Mouse (Mus musculus): ENCODE measurements around the gene Zranb3. TPM values are rescaled to one million over a fixed set of nuclear protein-coding genes. Genes with fewer than 3 reads are reported as not detected.
"Not testable (repeated sequence)": the region's sequence is repeated elsewhere in the genome, so short reads cannot be mapped to it uniquely, and the experiment has no call there.

Gene Zranb3
- polyA plus RNA-seq, 1 experiment from 2014 or later: 13.5 TPM

- 67% methylated on average over 4 of the region's 4 CpGs for WGBS
Observed at GRCm38 (mm10) chr1:127954800-127955199, 148.0 kb downstream of the Zranb3 start.

GRCm38 (mm10) chr1:127954198-127954597, 148.6 kb downstream of the Zranb3 start:
- not testable (repeated sequence) for H3K27me3 ChIP-seq; H3K36me3 ChIP-seq; H3K27ac ChIP-seq; ATAC-seq (ENCODE audit: insufficient number of reproducible peaks, insufficient read depth, low FRiP score, low TSS enrichment); H3K4me2 ChIP-seq (replicated peaks); H3K9ac ChIP-seq; H3K9me3 ChIP-seq; H3K4me3 ChIP-seq; H3K4me1 ChIP-seq
- 80% methylated on average over 4 of the region's 4 CpGs for WGBS

More at GRCm38 (mm10) chr1:127954800-127955199, 148.0 kb downstream of the Zranb3 start:
- ATAC-seq (ENCODE audit: insufficient number of reproducible peaks, insufficient read depth, low FRiP score, low TSS enrichment): no peak
- Histone ChIP-seq H3K27me3 (no peaks in the 10 kb centered on the region), H3K27ac (no peak overlapping the region), H3K4me2 (replicated peaks) (no peak overlapping the region), H3K4me1 (0 out of 2 replicates have a peak, but pooled peaks cover 2% of the 10 kb centered on the region), H3K9me3 (no peaks in the 10 kb centered on the region), H3K4me3 (no peak overlapping the region), H3K9ac (no peak overlapping the region), H3K36me3 (peaks cover 10% of the 10 kb centered on the region; the same call in 1 of the 2 replicates)

GRCm38 (mm10) chr1:127952276-127952675, 150.6 kb downstream of the Zranb3 start:
- Histone ChIP-seq H3K4me2 (replicated peaks) (no peak overlapping the region), H3K4me3 (no peak overlapping the region), H3K9ac (no peak overlapping the region), H3K36me3 (peaks cover 10% of the 10 kb centered on the region; the same call in 1 of the 2 replicates), H3K27ac (no peak overlapping the region), H3K4me1 (no peaks in the 10 kb centered on the region), H3K9me3 (no peaks in the 10 kb centered on the region), H3K27me3 (no peaks in the 10 kb centered on the region)
- WGBS: 92% methylated on average over 4 of the region's 4 CpGs
- no peak for ATAC-seq (ENCODE audit: insufficient number of reproducible peaks, insufficient read depth, low FRiP score, low TSS enrichment)

GRCm38 (mm10) chr1:127948748-127949147, 154.1 kb downstream of the Zranb3 start:
- Histone ChIP-seq H3K27ac (no peak overlapping the region), H3K9me3 (no peaks in the 10 kb centered on the region), H3K4me1 (no peaks in the 10 kb centered on the region), H3K27me3 (no peaks in the 10 kb centered on the region), H3K4me2 (replicated peaks) (no peak overlapping the region), H3K36me3 (peaks cover 21% of the 10 kb centered on the region; the same call in 1 of the 2 replicates), H3K9ac (no peak overlapping the region), H3K4me3 (no peak overlapping the region)
- ATAC-seq (ENCODE audit: insufficient number of reproducible peaks, insufficient read depth, low FRiP score, low TSS enrichment): no peak
- WGBS: 96% methylated on average over 5 of the region's 5 CpGs

GRCm38 (mm10) chr1:127946615-127947249, 156.1 kb downstream of the Zranb3 start:
- no peaks in the 10 kb centered on the region for H3K27me3 ChIP-seq
- H3K9ac ChIP-seq: no peak overlapping the region
- H3K4me3 ChIP-seq: no peak overlapping the region
- no peaks in the 10 kb centered on the region for H3K4me1 ChIP-seq
- WGBS: 91% methylated on average over 5 of the region's 5 CpGs
- no peak overlapping the region for H3K27ac ChIP-seq
- H3K4me2 ChIP-seq (replicated peaks): no peak overlapping the region
- peaks cover 33% of the 10 kb centered on the region for H3K36me3 ChIP-seq
- no peaks in the 10 kb centered on the region for H3K9me3 ChIP-seq
- ATAC-seq (ENCODE audit: insufficient number of reproducible peaks, insufficient read depth, low FRiP score, low TSS enrichment): no peak

GRCm38 (mm10) chr1:127945696-127946575, 156.9 kb downstream of the Zranb3 start:
- H3K9ac ChIP-seq: no peak overlapping the region
- WGBS: 80% methylated on average over 3 of the region's 3 CpGs
- no peak overlapping the region for H3K27ac ChIP-seq
- no peaks in the 10 kb centered on the region for H3K9me3 ChIP-seq
- no peak overlapping the region for H3K4me2 ChIP-seq (replicated peaks)
- H3K4me1 ChIP-seq: no peaks in the 10 kb centered on the region
- ATAC-seq (ENCODE audit: insufficient number of reproducible peaks, insufficient read depth, low FRiP score, low TSS enrichment): no peak
- no peaks in the 10 kb centered on the region for H3K27me3 ChIP-seq
- H3K36me3 ChIP-seq: peaks cover 34% of the 10 kb centered on the region
- H3K4me3 ChIP-seq: no peak overlapping the region

- WGBS: 86% methylated on average over 6 of the region's 6 CpGs
- H3K4me2 ChIP-seq (replicated peaks): no peak overlapping the region
- peaks cover 58% of the 10 kb centered on the region for H3K36me3 ChIP-seq
Observed at GRCm38 (mm10) chr1:127943516-127943915, 159.3 kb downstream of the Zranb3 start.

GRCm38 (mm10) chr1:127942231-127942630, 160.6 kb downstream of the Zranb3 start:
- Histone ChIP-seq H3K9me3 (peaks cover 4% of the 10 kb centered on the region; the same call in 1 of the 2 replicates), H3K36me3 (peaks cover 70% of the 10 kb centered on the region), H3K27me3 (no peaks in the 10 kb centered on the region), H3K9ac (no peak overlapping the region), H3K27ac (no peak overlapping the region), H3K4me3 (no peak overlapping the region), H3K4me1 (0 out of 2 replicates have a peak, but pooled peaks cover 3% of the 10 kb centered on the region), H3K4me2 (replicated peaks) (no peak overlapping the region)
- 92% methylated on average over 10 of the region's 10 CpGs for WGBS
- no peak for ATAC-seq (ENCODE audit: insufficient number of reproducible peaks, insufficient read depth, low FRiP score, low TSS enrichment)

More at GRCm38 (mm10) chr1:127943516-127943915, 159.3 kb downstream of the Zranb3 start:
- no peak for ATAC-seq (ENCODE audit: insufficient number of reproducible peaks, insufficient read depth, low FRiP score, low TSS enrichment)
- no peak overlapping the region for H3K9ac ChIP-seq
- no peaks in the 10 kb centered on the region for H3K27me3 ChIP-seq
- H3K4me1 ChIP-seq: no peaks in the 10 kb centered on the region
- no peak overlapping the region for H3K27ac ChIP-seq
- H3K9me3 ChIP-seq: peaks cover 4% of the 10 kb centered on the region; the same call in 1 of the 2 replicates
- H3K4me3 ChIP-seq: no peak overlapping the region

- Histone ChIP-seq H3K27ac (no peak overlapping the region), H3K4me1 (0 out of 2 replicates have a peak, but pooled peaks cover 3% of the 10 kb centered on the region), H3K9me3 (peaks cover 4% of the 10 kb centered on the region; the same call in 1 of the 2 replicates), H3K4me3 (no peak overlapping the region), H3K27me3 (no peaks in the 10 kb centered on the region), H3K4me2 (replicated peaks) (no peak overlapping the region), H3K36me3 (peaks cover 68% of the 10 kb centered on the region), H3K9ac (no peak overlapping the region)
- ATAC-seq (ENCODE audit: insufficient number of reproducible peaks, insufficient read depth, low FRiP score, low TSS enrichment): no peak
- WGBS: 75% methylated on average over 8 of the region's 8 CpGs
Observed at GRCm38 (mm10) chr1:127937277-127937676, 165.6 kb downstream of the Zranb3 start.

- no peak overlapping the region for H3K4me2 ChIP-seq (replicated peaks)
- no peak overlapping the region for H3K27ac ChIP-seq
- H3K9me3 ChIP-seq: peaks cover 4% of the 10 kb centered on the region; the same call in 1 of the 2 replicates
- no peak overlapping the region for H3K9ac ChIP-seq
- WGBS: 93% methylated on average over 5 of the region's 5 CpGs
- no peak for ATAC-seq (ENCODE audit: insufficient number of reproducible peaks, insufficient read depth, low FRiP score, low TSS enrichment)
- no peak overlapping the region for H3K4me3 ChIP-seq
- 0 out of 2 replicates have a peak, but pooled peaks cover 3% of the 10 kb centered on the region for H3K4me1 ChIP-seq
- H3K36me3 ChIP-seq: peaks cover 54% of the 10 kb centered on the region
- no peaks in the 10 kb centered on the region for H3K27me3 ChIP-seq
Observed at GRCm38 (mm10) chr1:127934322-127934721, 168.5 kb downstream of the Zranb3 start.

- Histone ChIP-seq H3K4me3 (no peak overlapping the region), H3K36me3 (peaks cover 48% of the 10 kb centered on the region), H3K4me2 (replicated peaks) (no peak overlapping the region), H3K27me3 (no peaks in the 10 kb centered on the region), H3K9ac (no peak overlapping the region), H3K9me3 (no peaks in the 10 kb centered on the region), H3K4me1 (0 out of 2 replicates have a peak, but pooled peaks cover 3% of the 10 kb centered on the region), H3K27ac (no peak overlapping the region)
- no peak for ATAC-seq (ENCODE audit: insufficient number of reproducible peaks, insufficient read depth, low FRiP score, low TSS enrichment)
- 92% methylated on average over 2 of the region's 2 CpGs for WGBS
Observed at GRCm38 (mm10) chr1:127933405-127933804, 169.4 kb downstream of the Zranb3 start.

Data from embryonic facial prominence, embryonic 12.5 days (tissue).